Mouse (Mus musculus): ENCODE results near the gene Cldnd1. TPM values are rescaled to one million over a fixed set of nuclear protein-coding genes. Genes with fewer than 3 reads are reported as not detected.

The Cldnd1 gene
- polyA plus RNA-seq (2012; rRNA removed), result 49.8 and 72.9 TPM in 2 replicates

DNA sequence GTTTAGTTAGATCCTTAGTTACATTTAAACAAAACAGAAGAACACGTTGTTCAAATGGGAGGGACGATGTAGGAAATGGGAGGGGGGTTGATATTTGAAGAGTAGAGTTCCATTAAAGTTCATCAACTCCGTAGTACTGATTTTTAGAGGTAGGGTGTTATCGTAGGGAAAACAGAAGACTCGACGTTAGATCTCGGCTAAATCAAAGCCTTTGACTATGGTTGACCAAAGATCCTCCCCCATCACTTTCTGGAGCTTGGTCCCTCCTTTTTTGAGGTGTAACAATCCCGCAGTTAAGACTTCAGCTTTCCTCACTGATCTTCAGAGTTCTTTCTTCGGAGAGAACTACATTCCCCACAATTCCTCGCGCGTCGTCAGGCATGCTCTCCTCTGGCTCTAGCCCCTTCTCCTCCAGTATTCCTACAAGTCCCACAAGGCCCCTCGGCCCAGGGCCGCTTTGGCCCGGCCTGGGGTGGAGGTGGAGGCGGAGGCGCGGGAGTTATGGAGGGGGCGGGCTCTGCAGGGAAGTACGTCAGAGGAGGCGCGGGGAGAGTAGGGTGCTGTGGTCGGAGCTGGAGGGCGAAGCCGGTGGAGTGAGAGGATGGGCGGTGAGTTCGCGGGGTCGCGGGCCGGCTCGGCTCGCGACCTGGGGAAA is at the start of gene Cldnd1:
TSS of gene Cldnd1 (plus strand) at position 434 of the 655 bp plus-strand sequence.
- 2% methylated on average over 31 of the region's 35 CpGs for WGBS
- DNase-seq, result peak; percentile 91
- H3K4me3 ChIP-seq (replicated peaks; ENCODE audit: extremely low read depth, low read depth, low read length), result peak within 1 kb of the TSS; percentile 96
- peaks cover 2% of the 10 kb centered on the region; the same call in 1 of the 2 replicates for H3K4me1 ChIP-seq (ENCODE audit: control insufficient read depth, insufficient read depth, low read length)
- TF ChIP-seq POLR2A (IDR thresholded peaks at IDR 0.05; ENCODE audit: borderline replicate concordance, extremely low read depth, low read depth, low read length) (peak; percentile 76; the same call in 1 of the 2 replicates), CTCF (IDR thresholded peaks at IDR 0.05; ENCODE audit: insufficient read depth, low read length) (no peak)

DNA sequence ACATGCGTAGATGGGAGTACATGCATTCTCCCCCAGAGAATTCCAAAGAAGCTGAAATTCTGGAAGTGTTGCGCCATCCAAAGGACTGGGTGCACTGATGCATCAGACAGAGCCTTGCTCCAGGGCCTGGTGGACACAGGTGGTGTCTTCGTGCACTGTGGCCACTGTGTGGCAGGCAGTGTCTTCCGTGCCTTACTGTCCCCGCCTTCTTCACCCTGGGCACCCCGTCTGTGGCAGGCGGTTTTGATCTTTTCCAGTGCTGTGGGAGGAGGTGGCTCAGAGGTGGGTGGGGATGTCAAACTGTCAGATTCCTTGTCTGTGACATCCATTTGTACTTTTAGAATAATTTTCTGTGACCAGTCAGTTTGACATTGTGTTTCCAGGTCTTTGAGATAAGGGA is 49.0 kb upstream of the Cldnd1 start:
- 67% methylated on average over 7 of the region's 7 CpGs for WGBS
- DNase-seq, result no peak
- H3K4me3 ChIP-seq (replicated peaks; ENCODE audit: extremely low read depth, low read depth, low read length), result no peak overlapping the region
- no peaks in the 10 kb centered on the region for H3K4me1 ChIP-seq (ENCODE audit: control insufficient read depth, insufficient read depth, low read length)
- TF ChIP-seq CTCF (IDR thresholded peaks at IDR 0.05; ENCODE audit: insufficient read depth, low read length), result no peak
- TF ChIP-seq POLR2A (IDR thresholded peaks at IDR 0.05; ENCODE audit: borderline replicate concordance, extremely low read depth, low read depth, low read length), result no peak

DNA sequence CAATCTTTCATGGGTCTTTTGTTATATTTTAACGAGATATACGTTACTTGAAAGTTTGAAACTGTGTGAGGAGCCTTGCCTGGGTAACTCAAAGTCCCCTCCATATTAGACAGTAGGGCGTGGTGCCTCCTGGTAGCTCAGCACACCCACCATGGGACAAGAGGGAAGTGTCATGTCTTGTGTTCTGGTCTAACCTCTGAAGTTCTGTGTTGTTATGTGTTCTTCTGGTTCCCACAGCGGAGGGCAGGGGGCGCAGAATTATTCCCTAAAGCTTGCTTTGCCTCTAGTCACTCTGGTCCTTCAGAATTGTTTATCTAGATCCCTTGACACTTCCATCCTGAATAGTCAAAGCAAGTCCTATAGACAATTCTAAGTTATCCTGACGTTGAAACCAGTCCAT is 45.7 kb upstream of the Cldnd1 start:
- DNase-seq, result no peak
- WGBS, result 92% methylated on average over 6 of the region's 6 CpGs
- Histone ChIP-seq H3K4me3 (replicated peaks; ENCODE audit: extremely low read depth, low read depth, low read length) (no peak overlapping the region), H3K4me1 (ENCODE audit: control insufficient read depth, insufficient read depth, low read length) (no peaks in the 10 kb centered on the region)
- no peak for TF ChIP-seq POLR2A (IDR thresholded peaks at IDR 0.05; ENCODE audit: borderline replicate concordance, extremely low read depth, low read depth, low read length)
- TF ChIP-seq CTCF (IDR thresholded peaks at IDR 0.05; ENCODE audit: insufficient read depth, low read length), result no peak

DNA sequence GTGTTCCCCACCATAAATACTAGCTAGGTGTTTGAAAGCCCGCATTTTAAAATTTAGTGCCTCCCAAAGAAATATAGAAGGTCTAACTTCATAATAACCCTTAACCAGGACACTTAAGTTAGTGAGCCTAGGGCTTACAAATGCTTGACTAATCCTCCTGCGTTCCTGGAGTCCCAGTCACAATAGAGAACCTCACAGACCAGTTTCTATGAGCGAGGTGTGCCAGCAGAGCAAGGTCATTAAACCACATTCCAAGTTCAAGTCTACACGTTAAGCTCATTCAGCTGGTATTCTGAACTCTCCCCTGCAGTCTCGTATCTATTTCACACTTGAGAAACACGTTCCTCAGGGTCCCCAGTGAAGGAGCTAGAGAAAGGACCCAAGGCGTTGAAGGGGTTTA is 44.8 kb upstream of the Cldnd1 start:
- 72% methylated on average over 7 of the region's 7 CpGs for WGBS
- Histone ChIP-seq H3K4me3 (replicated peaks; ENCODE audit: extremely low read depth, low read depth, low read length) (no peak overlapping the region), H3K4me1 (ENCODE audit: control insufficient read depth, insufficient read depth, low read length) (no peaks in the 10 kb centered on the region)
- TF ChIP-seq CTCF (IDR thresholded peaks at IDR 0.05; ENCODE audit: insufficient read depth, low read length) (no peak), POLR2A (IDR thresholded peaks at IDR 0.05; ENCODE audit: borderline replicate concordance, extremely low read depth, low read depth, low read length) (no peak)
- no peak for DNase-seq

DNA sequence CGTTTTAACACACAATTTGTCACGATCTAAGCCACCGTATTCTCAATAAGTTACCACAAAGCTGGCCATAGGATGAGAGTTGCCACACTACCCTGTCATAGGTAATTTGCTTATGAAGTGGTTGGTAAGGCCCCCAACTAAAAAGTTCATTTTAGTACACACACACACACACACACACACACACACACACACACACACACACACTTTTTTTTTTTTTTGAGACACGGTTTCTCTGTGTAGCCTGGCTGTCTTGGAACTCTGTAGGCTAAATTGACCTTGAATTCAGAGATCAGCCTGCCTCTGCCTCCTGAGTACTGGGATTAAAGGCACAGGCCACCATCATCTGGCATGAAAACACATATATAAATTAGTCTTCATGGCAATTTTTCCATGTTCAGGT is 43.8 kb upstream of the Cldnd1 start:
- TF ChIP-seq POLR2A (IDR thresholded peaks at IDR 0.05; ENCODE audit: borderline replicate concordance, extremely low read depth, low read depth, low read length) (no peak), CTCF (IDR thresholded peaks at IDR 0.05; ENCODE audit: insufficient read depth, low read length) (no peak)
- Histone ChIP-seq H3K4me1 (ENCODE audit: control insufficient read depth, insufficient read depth, low read length) (no peaks in the 10 kb centered on the region), H3K4me3 (replicated peaks; ENCODE audit: extremely low read depth, low read depth, low read length) (no peak overlapping the region)
- no peak for DNase-seq
- 90% methylated on average over 4 of the region's 4 CpGs for WGBS

DNA sequence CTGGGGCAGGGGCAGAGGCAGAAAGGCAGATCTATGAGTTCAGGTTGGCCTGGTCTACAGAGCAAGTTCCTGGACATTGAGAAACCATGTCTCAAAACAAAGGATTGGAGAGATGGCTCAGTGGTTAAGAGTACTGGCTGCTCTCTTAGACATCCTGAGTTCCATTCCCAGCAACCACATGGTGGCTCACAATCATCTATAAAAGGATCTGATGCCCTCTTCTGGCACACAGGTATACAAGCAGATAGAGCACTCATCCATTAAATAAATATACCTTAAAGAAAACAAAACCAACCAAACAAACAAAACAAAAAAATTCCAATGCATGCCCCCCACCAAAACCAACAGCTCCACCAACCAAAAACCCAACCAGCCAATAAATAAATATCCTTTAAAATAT is 43.2 kb upstream of the Cldnd1 start:
- DNase-seq, result no peak
- TF ChIP-seq CTCF (IDR thresholded peaks at IDR 0.05; ENCODE audit: insufficient read depth, low read length), result no peak
- TF ChIP-seq POLR2A (IDR thresholded peaks at IDR 0.05; ENCODE audit: borderline replicate concordance, extremely low read depth, low read depth, low read length), result no peak
- Histone ChIP-seq H3K4me3 (replicated peaks; ENCODE audit: extremely low read depth, low read depth, low read length) (no peak overlapping the region), H3K4me1 (ENCODE audit: control insufficient read depth, insufficient read depth, low read length) (no peaks in the 10 kb centered on the region)

DNA sequence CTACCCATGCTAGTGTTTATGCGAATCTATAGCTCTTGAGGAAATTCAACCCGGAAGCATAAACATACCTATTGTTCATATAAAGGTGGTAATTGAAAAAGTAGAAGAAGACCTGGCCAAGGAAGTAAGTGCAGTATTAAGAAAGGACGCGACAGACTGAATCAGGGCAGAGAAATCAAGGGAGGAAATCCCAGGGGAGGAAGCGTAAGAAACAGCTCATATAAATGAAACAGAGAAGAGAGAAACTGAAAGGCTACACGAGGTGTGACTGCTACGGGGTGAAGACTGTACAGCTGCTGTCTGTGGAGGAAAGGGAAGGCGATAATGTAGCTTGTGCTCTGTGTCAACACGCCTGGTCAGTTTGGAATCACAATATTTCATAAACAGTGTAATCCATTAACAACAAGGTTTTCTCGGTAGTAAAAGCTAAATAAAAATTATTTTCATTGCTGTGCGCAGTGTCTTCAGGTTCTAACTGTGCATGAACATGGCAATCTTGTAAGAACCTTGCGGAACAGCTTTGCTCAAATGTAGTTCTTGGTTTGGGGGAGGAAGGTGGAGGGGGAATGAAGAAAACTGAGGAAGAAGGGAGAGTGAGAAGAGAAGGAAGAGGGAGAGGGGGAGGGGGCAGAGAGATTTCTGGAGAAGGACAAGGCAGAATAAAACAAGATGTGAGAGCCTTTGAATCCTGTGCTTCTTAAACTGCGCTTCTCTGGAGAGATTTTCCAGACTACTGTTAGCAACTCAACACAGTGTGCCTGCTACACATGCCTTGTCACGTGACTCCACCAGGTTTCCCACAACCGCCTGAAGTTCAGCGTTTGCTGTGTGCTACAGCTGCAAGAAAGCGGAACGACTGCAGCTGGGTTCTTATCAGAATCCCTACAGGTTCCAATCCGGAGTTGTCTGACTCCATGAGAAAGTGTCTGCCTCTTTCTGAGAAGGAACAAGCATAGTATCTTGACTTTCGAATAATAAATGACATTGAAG is 41.9 kb upstream of the Cldnd1 start:
- no peak for DNase-seq
- 55% methylated on average over 20 of the region's 20 CpGs for WGBS
- H3K4me1 ChIP-seq (ENCODE audit: control insufficient read depth, insufficient read depth, low read length), result no peaks in the 10 kb centered on the region
- H3K4me3 ChIP-seq (replicated peaks; ENCODE audit: extremely low read depth, low read depth, low read length), result peak overlapping the region; percentile 32
- no peak for TF ChIP-seq POLR2A (IDR thresholded peaks at IDR 0.05; ENCODE audit: borderline replicate concordance, extremely low read depth, low read depth, low read length)
- TF ChIP-seq CTCF (IDR thresholded peaks at IDR 0.05; ENCODE audit: insufficient read depth, low read length), result no peak

DNA sequence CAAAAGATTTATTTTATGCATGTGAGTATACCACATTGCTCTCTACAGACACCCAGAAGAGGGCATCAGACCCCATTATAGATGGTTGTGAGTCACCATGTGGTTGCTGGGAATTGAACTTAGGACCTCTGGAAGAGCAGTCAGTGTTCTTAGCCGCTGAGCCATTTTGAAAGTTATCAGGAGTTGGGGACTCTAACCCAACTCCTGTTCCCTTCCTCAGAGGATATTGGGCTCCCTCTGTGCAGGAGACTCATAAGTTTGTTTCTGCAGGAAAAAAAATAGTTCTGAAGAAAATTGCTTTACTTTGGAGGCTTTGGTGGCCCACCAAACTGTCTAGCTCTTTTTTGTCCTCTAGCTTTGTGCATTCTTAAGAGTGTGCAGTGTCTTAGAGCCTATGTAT is 39.2 kb upstream of the Cldnd1 start:
- no peaks in the 10 kb centered on the region for H3K4me1 ChIP-seq (ENCODE audit: control insufficient read depth, insufficient read depth, low read length)
- no peak for DNase-seq
- no peak overlapping the region for H3K4me3 ChIP-seq (replicated peaks; ENCODE audit: extremely low read depth, low read depth, low read length)
- WGBS, result 97% methylated on average over 1 of the region's 1 CpGs
- TF ChIP-seq POLR2A (IDR thresholded peaks at IDR 0.05; ENCODE audit: borderline replicate concordance, extremely low read depth, low read depth, low read length) (no peak), CTCF (IDR thresholded peaks at IDR 0.05; ENCODE audit: insufficient read depth, low read length) (no peak)

DNA sequence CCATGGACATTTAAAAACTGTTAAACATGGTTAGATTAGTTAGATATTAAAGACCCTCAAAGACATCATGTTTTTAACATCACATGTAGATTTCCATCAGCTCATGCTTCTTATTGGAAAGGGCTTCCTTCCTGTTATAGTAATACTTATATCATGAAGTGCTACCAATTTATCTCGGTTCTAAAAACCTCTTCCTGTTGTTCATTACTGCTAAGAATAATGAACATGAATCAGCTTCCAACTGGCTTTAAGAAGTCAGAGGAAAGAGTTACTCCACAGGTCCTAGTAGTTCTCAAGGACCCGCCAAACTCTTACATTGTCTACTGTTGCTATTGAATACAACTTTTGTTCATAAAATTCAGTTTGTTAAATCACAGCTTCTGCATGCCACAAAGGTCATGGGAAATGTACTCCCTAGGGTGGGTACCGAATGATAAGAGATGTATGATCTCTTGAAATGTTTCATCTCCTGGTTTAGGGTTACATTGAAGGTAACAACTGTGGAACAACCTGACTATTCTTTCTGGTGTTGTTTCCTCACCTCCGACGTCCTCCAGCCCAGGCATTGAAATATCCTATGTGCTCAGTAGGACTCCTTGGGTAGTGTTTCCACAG is 38.0 kb upstream of the Cldnd1 start:
- Histone ChIP-seq H3K4me1 (ENCODE audit: control insufficient read depth, insufficient read depth, low read length) (no peaks in the 10 kb centered on the region), H3K4me3 (replicated peaks; ENCODE audit: extremely low read depth, low read depth, low read length) (no peak overlapping the region)
- TF ChIP-seq CTCF (IDR thresholded peaks at IDR 0.05; ENCODE audit: insufficient read depth, low read length) (no peak), POLR2A (IDR thresholded peaks at IDR 0.05; ENCODE audit: borderline replicate concordance, extremely low read depth, low read depth, low read length) (no peak)
- WGBS, result 66% methylated on average over 5 of the region's 5 CpGs
- no peak for DNase-seq
